Mouse (Mus musculus): ENCODE measurements around the gene Kctd17.

The Kctd17 gene

DNA sequence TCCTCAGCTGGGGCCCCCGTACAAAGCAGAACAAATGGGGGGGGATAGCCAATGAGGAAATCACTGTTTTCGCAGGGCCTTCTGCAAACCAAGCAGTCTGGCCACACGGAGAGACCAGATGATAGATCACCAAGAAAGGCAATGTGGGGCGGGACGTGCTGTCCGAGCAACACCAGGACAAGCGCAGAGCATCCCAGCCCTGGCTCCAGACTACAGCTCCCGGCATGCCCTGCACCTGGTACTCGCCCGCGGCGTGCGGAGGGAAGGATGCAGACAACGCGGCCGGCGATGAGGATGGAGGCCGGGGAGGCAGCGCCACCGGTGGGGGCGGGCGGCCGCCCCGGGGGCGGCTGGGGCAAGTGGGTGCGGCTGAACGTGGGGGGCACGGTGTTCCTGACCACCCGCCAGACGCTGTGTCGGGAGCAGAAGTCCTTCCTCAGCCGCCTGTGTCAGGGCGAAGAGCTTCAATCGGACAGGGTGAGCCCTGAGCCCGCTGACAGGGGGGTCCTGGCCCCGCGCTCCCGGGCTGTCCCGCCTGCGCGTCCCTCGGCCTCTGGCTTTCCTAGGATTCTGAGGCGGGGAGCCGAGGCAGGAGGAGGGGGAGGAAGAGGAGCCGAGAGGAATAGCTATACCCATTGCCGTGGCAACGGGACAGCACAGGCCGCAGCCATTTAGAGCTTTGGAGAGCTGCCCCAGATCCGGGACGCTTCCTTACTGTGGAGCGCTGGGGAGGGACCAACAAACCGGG, at the start of gene Kctd17:
Kctd17 (plus strand) TSS at position 174 of the 748 bp plus-strand sequence.
- DNase-seq (ENCODE audit: low read depth, low spot score) = peak; percentile 59

DNA sequence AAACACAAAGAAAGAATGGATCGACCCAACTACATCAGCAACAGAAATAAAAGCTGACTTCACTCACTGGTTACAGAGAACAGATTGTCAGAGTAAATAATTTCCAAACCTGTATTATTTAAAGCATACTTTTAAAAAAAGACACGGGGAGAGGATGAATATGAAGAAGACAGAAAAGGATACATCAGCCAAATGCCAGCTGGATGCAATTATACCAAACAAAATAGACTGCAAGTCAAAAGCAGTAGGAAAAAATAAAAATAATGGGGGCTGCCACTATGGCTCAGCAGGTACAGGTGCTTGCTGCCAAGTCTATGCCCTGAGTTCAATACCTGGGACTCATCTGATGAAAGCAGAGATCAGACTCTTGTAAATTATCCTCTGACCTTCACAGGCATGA, 48.2 kb upstream of the Kctd17 start:
- DNase-seq (ENCODE audit: low read depth, low spot score) = no peak

DNA sequence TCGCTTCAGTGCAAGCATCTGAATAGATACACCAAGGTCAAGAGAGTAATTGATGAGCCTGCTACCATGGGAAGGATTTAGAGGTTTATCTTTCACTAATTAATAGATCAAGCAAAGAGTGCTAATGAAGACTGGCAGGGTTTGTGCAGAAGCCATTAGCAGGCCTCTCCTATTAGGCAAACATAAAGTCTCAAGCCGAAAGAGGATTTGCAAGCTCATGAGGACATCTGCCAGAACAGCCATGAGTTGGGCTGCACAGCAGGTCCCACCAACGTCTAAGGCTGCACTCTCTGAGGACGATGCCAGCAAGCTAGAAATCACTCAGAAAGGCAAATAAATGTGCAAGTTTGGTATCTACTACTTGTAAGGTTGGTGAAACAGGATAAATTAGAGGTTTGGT, 47.6 kb upstream of the Kctd17 start:
- DNase-seq (ENCODE audit: low read depth, low spot score) = no peak

DNA sequence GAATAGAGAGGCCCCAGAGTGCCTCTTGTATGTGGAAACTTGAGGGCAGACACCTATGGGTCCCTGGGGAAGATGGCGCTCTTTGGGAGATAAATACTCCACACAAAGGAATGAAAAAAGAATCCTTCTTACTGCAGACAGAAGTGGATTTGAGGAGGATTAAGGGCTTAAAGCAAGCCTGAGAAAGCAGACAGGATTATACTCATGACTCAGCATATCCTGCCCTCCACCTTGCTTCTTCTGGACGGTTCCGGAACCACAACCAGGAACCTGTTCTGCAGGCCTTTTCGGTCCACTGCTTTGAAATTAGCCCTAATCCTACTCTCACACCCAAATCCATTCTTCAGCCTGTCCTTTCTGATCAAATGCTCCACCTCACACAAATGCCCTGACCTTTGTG, 46.2 kb upstream of the Kctd17 start:
- DNase-seq (ENCODE audit: low read depth, low spot score) = no peak

DNA sequence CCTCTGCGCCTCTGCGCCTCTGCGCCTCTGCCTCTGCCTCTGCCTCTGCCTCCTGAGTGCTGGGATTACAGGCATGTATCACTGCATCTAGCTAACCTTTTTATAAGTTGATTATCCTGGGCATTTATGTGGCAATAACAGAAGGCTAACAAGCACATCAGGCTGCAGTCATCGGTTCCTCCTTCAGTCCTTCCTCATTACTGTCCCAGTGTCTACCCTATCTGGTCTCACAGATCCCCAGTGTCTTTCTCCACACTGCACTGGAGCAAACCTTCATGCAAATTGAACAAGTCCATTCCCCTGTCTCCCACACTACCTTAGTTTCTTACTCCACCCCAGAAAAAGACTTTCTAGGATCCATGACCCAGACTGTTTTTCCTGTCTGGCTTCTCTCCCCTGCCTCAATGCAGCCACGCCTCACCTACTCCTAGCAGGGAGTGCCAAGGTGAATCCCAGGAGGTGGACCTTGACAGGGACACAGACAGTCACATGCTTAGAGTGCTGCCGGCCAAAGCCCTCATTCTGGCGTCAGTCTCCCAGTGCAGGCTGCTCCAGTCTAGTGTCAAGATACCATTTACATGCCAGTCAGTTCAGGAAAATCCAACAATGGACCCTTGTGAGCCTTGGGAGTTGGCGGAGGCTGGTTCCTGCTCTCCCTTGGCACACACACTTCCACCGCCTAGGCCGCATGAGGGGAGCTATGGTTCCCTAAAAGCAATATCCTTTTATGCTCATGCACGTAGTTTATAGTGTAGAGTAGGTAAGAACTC, 44.7 kb upstream of the Kctd17 start:
- no peak for DNase-seq (ENCODE audit: low read depth, low spot score)

DNA sequence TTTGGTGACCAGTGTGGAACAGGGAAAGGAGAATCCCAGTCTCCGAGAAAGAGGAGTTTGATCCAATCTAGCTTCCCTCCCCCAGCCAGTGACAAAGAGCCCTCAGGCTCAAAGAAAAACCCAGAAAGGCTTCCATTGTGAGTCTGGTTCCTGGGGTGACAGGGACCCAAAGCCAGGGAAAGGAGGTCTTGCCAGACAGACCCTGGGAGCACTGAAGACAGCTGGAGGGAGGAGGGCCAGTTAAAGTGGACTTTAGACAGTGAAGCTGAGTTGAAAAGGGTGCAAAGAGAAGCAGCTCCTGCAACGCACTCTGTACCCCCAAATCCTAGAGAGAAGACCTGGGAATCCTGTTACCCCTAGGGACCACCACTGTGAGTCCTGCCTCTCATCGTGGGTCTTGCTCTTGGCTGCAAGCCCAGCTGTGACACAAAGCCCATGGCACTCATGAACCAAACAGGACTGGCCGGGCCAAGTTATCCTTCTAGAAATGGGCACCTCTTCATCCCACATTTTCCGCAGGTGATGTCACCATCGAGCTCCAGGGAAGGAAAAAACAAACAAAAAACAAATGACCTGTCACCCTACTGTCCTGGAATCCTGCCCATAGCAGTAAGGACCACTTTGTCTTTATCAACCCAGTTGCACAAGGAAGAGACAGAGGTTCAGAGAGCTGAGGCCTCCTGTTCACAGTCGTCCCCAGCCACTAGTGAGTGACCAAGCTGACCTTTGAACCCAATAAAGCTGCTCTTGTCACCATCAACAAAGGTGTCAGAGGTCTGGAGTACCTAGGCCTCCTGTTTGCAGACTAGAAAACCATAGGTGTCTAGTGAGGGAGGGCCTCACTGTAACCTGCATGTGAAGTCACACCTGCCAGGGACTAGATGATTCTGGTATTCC, 43.9 kb upstream of the Kctd17 start:
- DNase-seq (ENCODE audit: low read depth, low spot score) = no peak

DNA sequence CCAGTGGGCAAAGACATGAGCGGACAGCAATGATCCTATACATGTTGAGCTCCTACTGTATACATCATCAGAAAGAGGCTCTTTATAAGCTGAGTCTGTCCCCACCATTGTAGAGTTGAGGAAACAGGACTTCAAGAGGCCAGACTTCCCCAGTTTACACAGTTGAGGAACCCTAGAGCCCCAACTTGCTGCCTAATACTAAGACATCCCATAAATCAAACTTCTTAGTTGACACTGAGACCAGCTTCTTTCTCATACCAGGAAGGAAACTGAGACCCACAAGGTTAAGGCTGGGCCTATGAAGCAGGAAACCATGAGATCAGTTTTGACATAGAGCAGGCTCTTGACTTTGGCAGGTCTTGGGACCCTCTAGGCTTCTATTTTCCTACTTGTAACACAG, 42.8 kb upstream of the Kctd17 start:
- no peak for DNase-seq (ENCODE audit: low read depth, low spot score)

DNA sequence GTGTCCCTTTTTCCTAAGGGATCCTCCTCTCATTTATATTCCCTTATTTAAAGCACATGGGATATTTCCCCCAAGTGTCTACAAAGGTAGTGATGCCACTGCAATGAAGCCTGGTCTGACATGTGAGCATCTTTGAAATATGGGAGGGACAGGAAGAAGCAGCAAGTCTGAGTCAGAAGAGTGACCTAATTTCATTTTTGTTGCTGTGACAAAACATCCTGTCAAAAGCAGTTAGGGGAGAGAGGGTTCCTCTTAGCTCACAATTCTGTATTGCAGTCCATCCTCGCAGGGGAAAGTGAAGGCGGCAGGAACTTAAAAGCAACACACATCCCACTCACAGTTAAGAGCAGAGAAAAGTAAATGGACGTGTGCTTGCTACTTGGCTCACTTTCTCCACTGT, 37.5 kb upstream of the Kctd17 start:
- peak; percentile 41 for DNase-seq (ENCODE audit: low read depth, low spot score)

DNA sequence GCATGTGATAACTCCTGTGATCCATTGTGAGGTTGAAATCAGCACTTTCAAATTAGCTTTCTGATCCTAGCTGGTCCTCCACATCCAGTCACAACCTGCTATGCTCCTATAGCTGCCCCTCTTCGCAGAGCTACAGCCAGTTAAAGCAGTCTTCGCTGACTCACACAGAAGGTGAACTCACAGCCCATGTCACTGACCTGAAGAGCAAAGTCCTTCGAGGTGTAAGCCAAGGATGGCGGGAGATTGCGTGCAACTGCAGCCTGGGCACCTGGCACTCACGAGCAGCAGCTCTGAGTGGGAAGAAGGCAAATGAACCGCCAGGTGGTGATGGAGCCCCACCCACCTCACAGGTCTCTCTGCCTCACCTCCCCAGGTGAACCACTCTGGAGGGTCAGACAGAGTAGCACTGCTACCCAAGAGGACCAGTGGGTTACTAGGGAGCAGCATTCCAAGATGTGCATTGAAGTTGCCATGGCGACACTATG, 32.8 kb upstream of the Kctd17 start, which contains the start of gene Tex33:
Tex33 (minus strand) TSS at position 435 of the 485 bp plus-strand sequence.
- no peak for DNase-seq (ENCODE audit: low read depth, low spot score)

DNA sequence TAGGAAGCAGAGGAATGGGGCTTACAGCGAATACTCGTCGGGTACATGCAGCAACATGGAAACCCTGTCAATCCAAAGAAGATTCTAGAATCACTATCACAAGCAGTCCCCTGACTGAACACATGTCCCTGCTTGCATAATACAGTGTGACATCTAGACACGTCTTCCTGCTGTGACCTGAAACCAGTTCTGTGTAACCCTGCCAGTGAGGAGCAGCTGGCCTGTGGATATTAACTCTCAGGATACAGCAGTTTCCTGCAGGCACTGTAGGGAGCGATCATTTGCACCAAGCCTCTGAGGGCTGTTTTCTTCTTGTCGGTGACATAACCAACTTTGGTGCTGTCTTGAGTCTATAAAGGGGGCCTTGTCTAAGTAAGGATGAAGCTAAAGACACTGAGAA, 27.0 kb upstream of the Kctd17 start:
- no peak for DNase-seq (ENCODE audit: low read depth, low spot score)

DNA sequence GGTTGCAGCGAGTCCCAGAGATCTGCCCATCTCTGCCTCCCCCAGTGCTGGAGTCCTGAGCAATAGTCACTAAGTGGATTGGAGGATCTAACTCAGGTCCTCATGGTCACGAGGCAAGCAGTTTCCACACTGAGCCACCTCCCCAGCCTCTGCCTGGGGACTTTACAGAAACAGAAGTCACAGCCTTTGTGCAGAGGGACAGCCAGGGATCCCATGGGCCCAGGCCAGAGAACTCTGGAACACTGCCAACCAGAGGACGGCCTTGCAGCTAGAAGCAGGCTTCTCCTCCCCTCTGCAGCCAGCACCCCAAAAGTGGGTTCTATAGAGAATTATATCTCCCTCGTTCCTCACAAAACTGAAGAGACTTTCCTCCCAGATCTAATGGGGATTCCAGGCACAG, 26.4 kb upstream of the Kctd17 start:
- no peak for DNase-seq (ENCODE audit: low read depth, low spot score)

DNA sequence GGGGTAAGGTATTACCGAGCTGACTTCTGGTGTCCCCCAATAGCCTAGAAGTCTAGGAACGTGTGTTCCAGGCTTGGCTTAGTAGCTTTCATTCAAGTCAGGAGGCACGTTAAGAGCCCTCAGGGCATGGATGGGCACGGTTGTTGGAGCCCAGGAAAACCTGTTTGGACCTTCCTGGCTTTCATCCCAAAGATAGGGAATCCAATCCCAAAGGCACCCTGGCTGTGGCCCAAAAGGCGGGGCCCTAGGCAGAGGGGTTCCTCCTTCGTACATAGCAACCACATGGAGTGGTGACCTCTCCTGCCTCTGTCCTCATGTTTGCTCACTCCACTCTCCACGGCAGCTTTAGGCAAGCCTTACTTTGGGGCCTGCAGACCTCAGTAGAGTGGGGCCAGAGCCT, 25.9 kb upstream of the Kctd17 start:
- no peak for DNase-seq (ENCODE audit: low read depth, low spot score)

DNA sequence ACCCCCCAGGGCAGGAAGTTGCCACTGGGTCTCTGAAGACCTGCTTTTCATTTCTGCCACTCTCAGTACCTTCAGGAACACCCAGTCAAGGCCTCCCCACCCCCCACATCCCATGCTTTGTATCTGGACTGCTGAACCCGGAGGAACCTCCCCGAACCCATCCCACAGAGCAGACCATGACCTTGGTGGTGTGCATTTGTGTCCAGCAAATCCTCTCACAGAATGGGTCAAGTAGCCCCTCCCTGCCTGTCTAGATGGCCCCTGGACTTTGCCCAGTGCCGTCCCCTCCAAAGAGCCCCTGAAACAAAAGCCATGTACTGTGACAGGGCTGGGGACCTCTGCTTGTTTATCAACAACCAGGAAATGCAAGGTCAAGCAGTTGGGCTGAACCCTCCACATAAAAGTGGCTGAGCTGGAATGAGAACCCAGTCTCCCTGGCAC, 25.0 kb upstream of the Kctd17 start:
- no peak for DNase-seq (ENCODE audit: low read depth, low spot score)

DNA sequence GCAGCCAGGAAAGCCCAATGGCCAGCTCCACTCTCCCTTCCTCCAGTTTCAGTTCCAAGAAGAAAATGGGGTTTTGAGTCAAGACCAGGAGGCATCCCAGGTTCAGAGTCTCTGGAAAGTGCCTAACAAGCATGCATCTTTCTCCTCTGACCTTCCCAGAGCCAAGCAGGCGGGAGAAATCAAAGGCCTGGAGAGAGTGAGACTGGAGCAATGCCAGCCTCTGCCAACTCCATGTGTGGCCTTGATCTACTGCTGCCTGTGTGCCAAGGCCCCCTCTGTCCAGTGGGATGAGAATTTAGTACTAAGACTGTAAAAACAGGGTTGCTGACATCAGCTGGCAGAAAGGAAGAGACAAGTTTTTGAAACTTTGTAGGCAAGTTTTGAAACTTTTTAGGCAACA, 24.5 kb upstream of the Kctd17 start:
- DNase-seq (ENCODE audit: low read depth, low spot score) = no peak

DNA sequence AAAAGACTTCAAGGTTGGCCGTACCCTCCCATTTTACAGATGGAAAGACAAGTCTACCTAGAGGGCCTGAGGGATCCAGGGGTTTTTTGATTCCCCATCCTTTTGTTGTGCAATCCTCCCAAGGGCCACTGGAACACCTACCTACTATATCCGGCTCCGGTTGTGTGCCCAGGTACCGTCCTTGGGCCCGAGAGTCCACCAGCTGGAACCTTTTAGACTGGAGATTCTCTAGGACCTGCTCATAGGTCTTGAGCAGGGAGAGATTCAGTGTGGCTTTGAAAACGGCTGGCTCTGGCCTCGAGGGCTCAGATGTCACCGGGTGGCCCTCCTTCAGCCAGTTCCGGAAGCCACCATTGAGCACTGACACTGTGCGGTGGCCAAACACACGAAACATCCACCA, 23.3 kb upstream of the Kctd17 start:
- no peak for DNase-seq (ENCODE audit: low read depth, low spot score)

DNA sequence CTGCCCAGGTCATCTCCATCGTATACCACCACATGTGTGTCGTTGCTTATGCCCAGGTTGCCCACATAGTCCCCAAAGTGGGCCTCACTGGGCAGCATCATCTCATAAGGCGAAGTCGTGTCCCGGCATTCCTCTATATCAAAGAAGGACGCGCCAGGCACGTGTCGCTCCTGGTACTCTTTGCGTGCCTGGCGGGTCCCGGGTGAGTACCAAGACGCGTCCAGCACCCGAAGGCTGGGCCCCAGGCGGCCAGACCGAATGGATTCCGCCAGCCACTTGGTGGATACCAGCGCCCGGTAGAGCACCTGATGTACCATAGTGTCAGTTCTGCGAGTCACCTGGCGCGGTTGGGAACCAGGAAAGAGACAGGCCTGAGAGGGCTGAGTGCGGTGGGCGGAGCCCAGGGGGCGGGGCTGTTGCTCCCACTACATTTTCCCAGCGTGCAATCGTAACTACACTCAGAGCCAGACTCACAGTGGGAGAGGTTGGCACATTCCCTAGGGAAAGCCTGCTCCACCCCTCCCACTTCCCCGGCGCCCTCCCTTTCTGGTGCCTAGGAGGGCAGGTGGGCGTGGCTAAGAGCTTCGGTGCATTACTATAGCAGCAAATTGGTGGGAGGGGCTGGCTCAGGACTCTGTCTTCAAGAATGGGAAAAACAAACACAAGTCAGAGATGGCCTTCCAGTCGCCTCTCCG, 22.7 kb upstream of the Kctd17 start, which contains the start of gene Tst:
Tst (minus strand) TSS at position 391 of the 695 bp plus-strand sequence.
- DNase-seq (ENCODE audit: low read depth, low spot score) = peak; percentile 79

DNA sequence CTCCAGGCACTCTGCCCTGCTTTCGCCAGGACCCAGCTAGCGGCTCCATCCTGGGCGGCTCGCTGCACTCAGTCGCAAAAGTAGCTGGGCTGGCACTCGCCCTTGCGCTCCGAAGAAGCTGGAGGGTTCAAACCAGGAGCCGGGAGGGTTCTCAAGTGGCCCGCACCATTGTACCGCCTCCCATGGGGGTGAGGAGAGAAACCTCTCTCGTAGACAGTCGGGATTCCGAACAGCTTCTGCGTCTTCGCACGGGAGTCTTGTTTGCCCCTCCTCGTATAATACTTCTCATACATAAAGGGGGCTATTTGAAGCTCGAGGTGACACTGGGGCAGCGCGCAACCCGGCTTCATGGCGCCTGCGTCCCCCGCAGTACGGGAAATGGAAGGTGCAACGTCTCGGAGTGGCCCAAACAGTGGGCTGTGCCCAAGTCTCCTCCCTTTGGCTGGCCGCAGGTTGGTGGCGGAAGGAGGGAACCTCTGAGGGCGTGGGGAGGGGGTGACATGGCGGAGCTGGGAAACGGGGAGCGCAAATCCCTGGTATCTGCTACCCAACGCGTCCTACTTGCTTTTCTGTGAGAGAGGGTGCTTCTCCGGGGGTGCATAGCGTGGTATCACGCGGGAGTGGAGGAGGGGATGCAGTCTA, 21.9 kb upstream of the Kctd17 start, which contains the start of gene Mpst:
Mpst (plus strand) TSS at position 124 of the 642 bp plus-strand sequence.
- peak; percentile 91 for DNase-seq (ENCODE audit: low read depth, low spot score)

DNA sequence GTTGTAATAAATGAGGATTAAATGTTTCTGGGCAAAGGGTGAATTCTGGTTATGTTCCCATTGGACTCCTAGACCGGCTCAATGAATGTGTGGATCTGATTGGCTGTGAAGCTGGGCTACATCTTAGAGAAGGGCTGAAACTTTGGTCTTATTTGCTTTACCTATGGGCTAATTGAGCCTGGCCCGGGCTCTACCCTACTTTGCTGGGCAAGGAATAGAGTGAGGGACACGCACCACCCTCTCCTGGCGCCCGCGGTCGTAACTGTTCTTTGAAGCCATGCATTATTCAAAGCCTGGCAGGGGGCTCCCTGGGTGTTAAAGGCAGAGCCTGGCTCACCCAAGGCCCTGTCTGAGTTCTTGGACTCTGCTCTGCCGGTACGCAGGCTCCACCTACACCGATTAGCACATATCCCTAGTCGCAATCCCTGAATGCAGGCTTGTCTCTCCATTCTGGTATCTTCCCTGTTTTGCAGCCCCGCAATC, 18.8 kb upstream of the Kctd17 start:
- no peak for DNase-seq (ENCODE audit: low read depth, low spot score)

DNA sequence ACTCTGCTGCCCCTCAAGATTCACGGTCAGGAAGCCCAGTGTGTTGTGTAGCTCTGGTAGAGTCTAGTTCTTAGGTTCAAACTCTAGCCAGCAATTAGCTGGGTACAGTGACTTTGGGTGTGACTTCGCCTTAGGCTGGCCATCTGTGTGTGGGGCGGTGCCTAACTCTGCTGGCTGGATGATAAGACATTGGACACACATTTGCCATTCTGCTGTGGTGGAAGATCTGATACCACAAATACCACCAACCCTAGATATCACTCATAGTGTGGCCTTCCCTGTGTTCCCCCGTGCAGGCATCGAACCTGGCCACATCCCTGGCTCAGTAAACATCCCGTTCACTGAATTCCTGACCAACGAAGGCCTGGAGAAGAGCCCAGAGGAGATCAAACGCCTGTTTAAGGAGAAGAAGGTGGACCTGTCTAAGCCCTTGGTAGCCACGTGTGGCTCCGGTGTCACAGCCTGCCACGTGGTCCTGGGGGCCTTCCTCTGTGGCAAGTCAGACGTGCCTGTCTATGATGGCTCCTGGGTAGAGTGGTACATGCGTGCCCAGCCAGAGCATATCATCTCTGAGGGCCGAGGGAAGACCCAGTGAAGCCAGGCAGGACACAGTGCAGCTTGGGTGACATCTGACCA, 15.2 kb upstream of the Kctd17 start:
- DNase-seq (ENCODE audit: low read depth, low spot score) = no peak

DNA sequence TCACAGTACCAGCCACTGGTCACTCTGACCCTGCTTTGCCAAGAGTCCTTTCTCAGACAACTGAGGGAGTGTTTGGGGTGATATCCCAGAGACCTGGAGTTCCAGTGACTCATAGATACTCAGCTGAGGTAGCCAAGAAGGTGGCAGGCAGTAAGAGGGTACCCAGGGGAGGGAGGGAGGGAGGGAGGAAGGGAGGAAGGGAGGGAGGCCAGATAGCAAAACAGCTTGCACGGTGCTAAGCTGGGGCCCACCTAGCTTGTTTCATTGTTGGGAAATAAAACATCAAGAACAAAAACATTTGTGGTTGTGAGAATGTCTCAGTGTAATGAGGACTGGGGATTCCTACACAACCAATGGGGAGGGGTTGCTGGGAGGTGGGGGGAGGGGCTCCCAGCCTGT, 14.6 kb upstream of the Kctd17 start:
- no peak for DNase-seq (ENCODE audit: low read depth, low spot score)

Data from CD4-positive, CD25-positive, alpha-beta regulatory T cell, adult 2 months (primary cell).